Mouse (Mus musculus) heart, adult 2 months (tissue): ENCODE data around the gene Mob3b.

Source experiments
- CTCF ChIP-seq: fragments of 200-600 bp; IDR thresholded peaks from 2 replicates; pipeline ENCODE4 v1.8.1; 2022; ENCODE audit warnings: antibody characterized with exemption, mild to moderate bottlenecking, moderate library complexity
- POLR2A ChIP-seq: fragments of 200-500 bp; IDR thresholded peaks from 2 replicates; pipeline ENCODE4 v1.6.1; 2011; ENCODE audit warnings: mild to moderate bottlenecking, low read depth, low read length, control low read depth; ENCODE audit not compliant: insufficient read depth

DNA sequence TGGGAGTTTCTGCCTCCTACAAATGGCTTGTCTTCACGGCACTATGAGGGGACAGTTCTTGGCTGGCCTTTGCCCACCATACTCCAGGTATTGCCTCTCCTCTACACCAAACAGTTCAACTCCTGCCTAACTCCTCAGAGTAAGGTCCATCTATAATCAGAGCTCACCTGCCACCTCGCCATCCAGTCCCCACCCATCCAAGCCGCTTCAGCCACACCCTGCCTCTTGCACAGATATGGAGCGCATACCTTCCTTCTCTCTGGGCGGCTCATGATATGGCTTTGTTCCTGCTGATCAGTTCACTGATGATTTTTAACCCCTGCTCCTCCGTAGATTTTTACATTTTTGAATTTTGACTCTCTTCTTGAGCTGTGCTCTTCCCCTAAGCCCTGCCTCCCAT lies 58.7 kb downstream of the Mob3b start:
- TF ChIP-seq POLR2A = no peak
- no peak for TF ChIP-seq CTCF
